Mouse (Mus musculus) myocyte (in vitro differentiated cells): Measurements from ENCODE around the gene Il13.

ENCODE experiments used
- CEBPB ChIP-seq: IDR thresholded peaks from 2 replicates; pipeline ENCODE4 v1.6.1; 2011; ENCODE audit warnings: mild to moderate bottlenecking, moderate library complexity; ENCODE audit not compliant: poor library complexity, insufficient read depth, severe bottlenecking
- E2F4 ChIP-seq: IDR thresholded peaks from one replicate; pipeline ENCODE4 v1.6.1; 2011; ENCODE audit warnings: mild to moderate bottlenecking, control low read depth, moderate library complexity; ENCODE audit not compliant: insufficient read depth
- MAX ChIP-seq: IDR thresholded peaks from one replicate; pipeline ENCODE4 v1.6.1; 2011; ENCODE audit warnings: low read depth, mild to moderate bottlenecking, control low read depth
- MYOD1 ChIP-seq, 3 experiments: IDR thresholded peaks; one replicate each; pipeline ENCODE4 v1.6.1; 2011; ENCODE audit warnings: control low read depth in 2 of 3, low read depth in 2 of 3, mild to moderate bottlenecking in 2 of 3, moderate library complexity in 1 of 3; ENCODE audit not compliant: insufficient read length in 2 of 3, control insufficient read depth in 1 of 3
- MYOG ChIP-seq, 3 experiments: IDR thresholded peaks; one replicate each; pipeline ENCODE4 v1.6.1; 2011; ENCODE audit warnings: control low read depth in 2 of 3, low read depth in 2 of 3, mild to moderate bottlenecking in 2 of 3; ENCODE audit not compliant: insufficient read length in 2 of 3, control insufficient read depth in 1 of 3, insufficient read depth in 1 of 3
- POLR2A ChIP-seq: IDR thresholded peaks from one replicate; pipeline ENCODE4 v1.6.1; 2011; ENCODE audit warnings: low read depth, mild to moderate bottlenecking, control low read depth, moderate library complexity; ENCODE audit not compliant: insufficient read length
- POLR2AphosphoS2 ChIP-seq: IDR thresholded peaks from one replicate; pipeline ENCODE4 v1.6.1; 2011; ENCODE audit warnings: low read depth, control low read depth; ENCODE audit not compliant: insufficient read length
- REST ChIP-seq: IDR thresholded peaks from one replicate; pipeline ENCODE4 v1.6.1; 2011; ENCODE audit warnings: mild to moderate bottlenecking, control low read depth, moderate library complexity; ENCODE audit not compliant: insufficient read depth, insufficient read length
- TCF12 ChIP-seq: IDR thresholded peaks from one replicate; pipeline ENCODE4 v1.6.1; 2011; ENCODE audit warnings: mild to moderate bottlenecking, control low read depth; ENCODE audit not compliant: poor library complexity, insufficient read depth, severe bottlenecking
- TCF3 ChIP-seq: IDR thresholded peaks from one replicate; pipeline ENCODE4 v1.6.1; 2011; ENCODE audit warnings: low read depth, control low read depth; ENCODE audit not compliant: insufficient read length
- USF1 ChIP-seq: IDR thresholded peaks from one replicate; pipeline ENCODE4 v1.6.1; 2011; ENCODE audit warnings: low read depth, mild to moderate bottlenecking, control low read depth, moderate library complexity

- TF ChIP-seq POLR2A (no peak), TCF12 (no peak), POLR2AphosphoS2 (no peak), USF1 (no peak), MAX (no peak), CEBPB (no peak), MYOD1 (IDR thresholded peaks at IDR 0.05; ENCODE audit: control insufficient read depth in 1 of 3, insufficient read length in 2 of 3, low read depth in 2 of 3) (no peak), E2F4 (no peak), MYOG (IDR thresholded peaks at IDR 0.05; ENCODE audit: control insufficient read depth in 1 of 3, insufficient read depth in 1 of 3, insufficient read length in 2 of 3, low read depth in 2 of 3) (no peak), REST (no peak), TCF3 (no peak)
These were observed 7.6 kb downstream of the Il13 start for GRCm38 (mm10) chr11:53626802-53627373.
